Mouse (Mus musculus): Measurements from ENCODE around the gene Apbb2.

DNA sequence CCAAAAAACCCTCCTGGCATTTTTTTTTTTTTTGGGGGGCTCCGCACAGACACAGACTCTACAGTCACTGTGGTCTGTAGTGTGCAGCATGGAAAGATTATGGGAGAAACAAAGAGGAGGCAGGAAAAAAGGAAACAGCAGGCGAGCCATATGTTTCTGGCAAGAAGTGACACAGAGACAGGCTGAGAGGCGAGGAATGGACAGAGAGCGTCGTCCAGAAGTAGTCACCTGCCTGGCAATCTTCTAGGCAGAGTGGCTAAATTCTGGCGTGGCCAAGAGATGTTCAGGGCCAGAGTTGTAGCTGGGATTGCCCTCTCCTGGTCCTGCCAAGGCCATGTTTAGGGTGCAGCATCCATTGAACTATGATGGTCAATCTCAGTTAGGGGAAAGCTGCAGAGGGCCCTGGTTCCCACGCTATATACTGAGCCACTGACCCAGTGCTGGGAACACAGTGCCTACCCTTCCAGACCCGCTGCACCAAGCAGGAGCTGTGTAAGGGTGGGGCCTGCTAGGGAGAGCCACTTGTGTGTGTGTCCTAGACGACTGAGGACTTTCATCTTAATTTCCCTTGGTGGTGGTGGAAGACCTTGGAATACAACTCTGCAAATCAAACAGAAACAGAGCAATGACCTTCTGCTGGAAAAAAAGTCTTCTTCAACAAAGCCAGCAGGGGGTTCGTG lies 224.7 kb downstream of the Apbb2 start:
- TF ChIP-seq CTCF (IDR thresholded peaks at IDR 0.05; ENCODE audit: low read depth) (no peak), EP300 (IDR thresholded peaks at IDR 0.05; ENCODE audit: low read depth) (no peak)

All from liver, postnatal 0 days (tissue).